Mouse (Mus musculus) gastrocnemius, adult 2 months (tissue): ENCODE data around the gene Ptpre. TPM values are rescaled to one million over a fixed set of nuclear protein-coding genes. Genes with fewer than 3 reads are reported as not detected.
A peak's percentile ranks its signal among the peaks of the same experiment; 100 is the strongest.
"Not testable (repeated sequence)": the region's sequence is repeated elsewhere in the genome, so short reads cannot be mapped to it uniquely, and the experiment has no call there.

ENCODE experiments used
- DNase-seq: peaks from one replicate; pipeline ENCODE4 v3.0.0; 2022
- H3K27ac ChIP-seq: fragments of 200-600 bp; 2 replicates; pipeline ENCODE4 v1.8.1; 2022; ENCODE audit warnings: mild to moderate bottlenecking
- H3K4me3 ChIP-seq: fragments of 200-600 bp; 2 replicates; pipeline ENCODE4 v1.8.1; 2022; ENCODE audit warnings: mild to moderate bottlenecking, moderate library complexity
- CTCF ChIP-seq: fragments of 200-600 bp; IDR thresholded peaks from 2 replicates; pipeline ENCODE4 v1.8.1; 2022; ENCODE audit warnings: antibody characterized with exemption, mild to moderate bottlenecking, moderate library complexity
- intact Hi-C: fragments of 180-260 bp; cut with DNase I; formaldehyde crosslinking; loops from one replicate; pipeline ENCODE4 v1.15.1; 2025
- total RNA-seq, 2 experiments: library from RNA; stranded (reverse); gene quantifications; 2 replicates each; pipeline ENCODE4 v1.2.3; 2021

Ptpre gene
- total RNA-seq, 2 experiments from 2014 or later = 1.2 to 1.6 TPM

GRCm38 (mm10) chr7:135673576-135673975 is 136.3 kb downstream of the Ptpre start:
- TF ChIP-seq CTCF = no peak
- intact Hi-C loops = no loop called here
- DNase-seq = no peak
- no peak overlapping the region for H3K27ac ChIP-seq
- no peak overlapping the region for H3K4me3 ChIP-seq

GRCm38 (mm10) chr7:135676722-135677121 is 139.4 kb downstream of the Ptpre start:
- intact Hi-C loops = no loop called here
- Histone ChIP-seq H3K4me3 (no peak overlapping the region), H3K27ac (no peak overlapping the region)
- TF ChIP-seq CTCF = no peak
- no peak for DNase-seq

DNA sequence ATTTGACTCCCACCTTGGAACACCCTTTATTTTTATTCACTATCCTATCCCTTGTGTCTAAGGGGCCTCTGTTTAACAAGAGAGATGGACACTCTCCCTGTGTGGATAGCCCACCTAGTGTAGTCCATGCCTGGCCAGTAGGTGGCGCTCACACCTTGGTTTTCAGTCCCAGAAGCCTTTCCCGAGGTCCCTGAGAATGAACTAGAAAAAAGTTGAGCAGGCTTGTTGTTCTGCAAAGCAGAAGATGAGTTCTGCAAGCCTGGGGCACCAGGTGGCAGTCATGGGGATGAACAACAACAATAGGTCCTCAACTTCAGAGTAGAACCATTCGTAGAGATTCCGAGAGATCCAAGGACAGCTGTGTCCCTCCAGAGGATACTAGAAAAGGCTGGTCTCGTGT is 143.1 kb downstream of the Ptpre start:
- Histone ChIP-seq H3K4me3 (no peak overlapping the region), H3K27ac (no peak overlapping the region)
- DNase-seq = peak; percentile 70
- peak; percentile 68 for TF ChIP-seq CTCF
- intact Hi-C loops = loop anchor here (5.0 kb wide), 1 partner anchor 57 kb away; no protein-coding TSS in a partner anchor

- DNase-seq = peak; percentile 33
- H3K4me3 ChIP-seq, H3K27ac ChIP-seq: not testable (repeated sequence)
- intact Hi-C loops = loop anchor here (5.0 kb wide), 1 partner anchor 53 kb away; no protein-coding TSS in a partner anchor
These were observed 146.8 kb downstream of the Ptpre start for GRCm38 (mm10) chr7:135684098-135684497.

GRCm38 (mm10) chr7:135684938-135685337 is 147.7 kb downstream of the Ptpre start:
- Histone ChIP-seq H3K4me3 (no peak overlapping the region), H3K27ac (no peak overlapping the region)
- no peak for TF ChIP-seq CTCF
- intact Hi-C loops = loop anchor here (5.0 kb wide), 1 partner anchor 52 kb away; no protein-coding TSS in a partner anchor
- DNase-seq = no peak

DNA sequence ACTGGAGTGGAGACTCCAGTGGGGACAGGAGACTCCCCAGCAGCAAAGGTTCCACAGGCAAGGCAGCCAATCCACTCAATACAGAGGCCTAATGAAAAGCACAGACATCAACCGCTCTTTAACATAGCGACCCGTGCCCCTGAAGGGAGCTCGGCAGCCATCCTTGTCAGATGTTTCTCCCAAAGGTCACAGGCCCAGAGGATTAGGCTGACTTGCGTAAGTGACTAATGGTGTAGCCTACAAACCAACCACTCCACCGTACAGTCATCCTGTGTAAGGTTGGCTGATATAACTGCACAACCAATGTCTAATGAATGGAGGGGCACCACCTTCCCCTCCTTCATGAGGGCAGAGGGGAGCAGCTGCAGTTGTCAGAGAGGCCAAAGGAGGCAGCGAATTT is 152.1 kb downstream of the Ptpre start:
- no peak overlapping the region for H3K27ac ChIP-seq
- TF ChIP-seq CTCF = no peak
- no peak overlapping the region for H3K4me3 ChIP-seq
- DNase-seq = no peak
- intact Hi-C loops = no loop called here

DNA sequence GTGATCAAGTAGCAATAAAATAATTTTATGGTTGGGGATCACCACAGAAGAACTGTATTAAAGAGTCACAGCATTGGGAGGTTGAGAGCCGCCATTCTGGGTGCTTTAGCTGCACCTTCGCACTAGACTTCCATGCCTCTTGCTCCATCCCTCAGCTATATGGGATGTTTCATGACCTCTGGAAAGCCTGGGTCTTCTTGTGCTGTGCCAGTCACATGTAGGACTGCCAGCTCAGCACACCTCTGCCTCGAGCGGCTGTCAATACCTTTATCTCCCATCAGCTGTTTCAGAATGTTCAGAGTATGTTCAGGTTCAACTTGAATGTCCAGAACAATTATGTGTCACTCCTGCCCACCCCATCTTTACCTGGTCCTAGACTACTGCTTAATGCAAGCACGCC is 154.7 kb downstream of the Ptpre start:
- TF ChIP-seq CTCF = no peak
- no peak overlapping the region for H3K27ac ChIP-seq
- intact Hi-C loops = no loop called here
- no peak for DNase-seq
- no peak overlapping the region for H3K4me3 ChIP-seq

- DNase-seq = no peak
- H3K27ac ChIP-seq = no peak overlapping the region
- H3K4me3 ChIP-seq = no peak overlapping the region
- intact Hi-C loops = no loop called here
- TF ChIP-seq CTCF = no peak
These were observed 156.8 kb downstream of the Ptpre start for GRCm38 (mm10) chr7:135694130-135694529.

GRCm38 (mm10) chr7:135694796-135695195 is 157.5 kb downstream of the Ptpre start:
- TF ChIP-seq CTCF = no peak
- intact Hi-C loops = no loop called here
- Histone ChIP-seq H3K4me3 (no peak overlapping the region), H3K27ac (no peak overlapping the region)
- no peak for DNase-seq

DNA sequence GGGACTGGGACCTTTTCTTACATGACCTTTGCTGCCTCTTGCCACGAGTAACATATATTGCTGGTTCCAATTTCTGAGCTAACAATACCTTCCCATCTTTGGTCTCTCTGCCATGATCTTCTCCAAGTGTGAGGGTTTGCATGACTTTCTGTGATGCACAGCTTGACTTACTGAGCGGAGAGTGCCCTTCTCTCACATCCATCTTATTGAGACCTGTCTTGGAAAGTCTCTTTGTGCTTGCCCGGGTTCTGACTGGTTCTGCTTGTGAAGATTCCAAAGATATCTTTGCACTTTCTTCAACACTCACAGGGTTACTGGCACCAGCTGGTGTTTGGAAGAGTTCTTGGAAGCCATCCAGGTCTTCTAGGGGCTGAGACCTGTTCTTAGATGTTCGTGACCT is 158.8 kb downstream of the Ptpre start:
- no peak overlapping the region for H3K4me3 ChIP-seq
- H3K27ac ChIP-seq = no peak overlapping the region
- no peak for DNase-seq
- TF ChIP-seq CTCF = no peak
- intact Hi-C loops = no loop called here

GRCm38 (mm10) chr7:135697021-135697740 is 159.9 kb downstream of the Ptpre start:
- intact Hi-C loops, H3K27ac ChIP-seq, DNase-seq, H3K4me3 ChIP-seq: not testable (repeated sequence)

GRCm38 (mm10) chr7:135698362-135698761 is 161.1 kb downstream of the Ptpre start:
- DNase-seq = no peak
- no peak for TF ChIP-seq CTCF
- Histone ChIP-seq H3K4me3 (no peak overlapping the region), H3K27ac (no peak overlapping the region)
- intact Hi-C loops = no loop called here

GRCm38 (mm10) chr7:135699351-135699750 is 162.1 kb downstream of the Ptpre start:
- H3K4me3 ChIP-seq, DNase-seq, H3K27ac ChIP-seq, intact Hi-C loops: not testable (repeated sequence)

- H3K4me3 ChIP-seq = no peak overlapping the region
- no peak for DNase-seq
- no peak overlapping the region for H3K27ac ChIP-seq
- TF ChIP-seq CTCF = no peak
- intact Hi-C loops = no loop called here
These were observed 166.4 kb downstream of the Ptpre start for GRCm38 (mm10) chr7:135703600-135704148.
